Mouse (Mus musculus): ENCODE results near the gene Pcbp3.

GRCm38 (mm10) chr10:76794102-76794501, 167.6 kb downstream of the Pcbp3 start:
- TF ChIP-seq POLR2A (IDR thresholded peaks at IDR 0.05; ENCODE audit: low read depth, low read length) (no peak), CTCF (conservative IDR thresholded peaks at IDR 0.05; ENCODE audit: insufficient read depth, insufficient read length, low read depth, low read length) (no peak)
